Mouse (Mus musculus): Measurements from ENCODE around the gene Stk31.

DNA sequence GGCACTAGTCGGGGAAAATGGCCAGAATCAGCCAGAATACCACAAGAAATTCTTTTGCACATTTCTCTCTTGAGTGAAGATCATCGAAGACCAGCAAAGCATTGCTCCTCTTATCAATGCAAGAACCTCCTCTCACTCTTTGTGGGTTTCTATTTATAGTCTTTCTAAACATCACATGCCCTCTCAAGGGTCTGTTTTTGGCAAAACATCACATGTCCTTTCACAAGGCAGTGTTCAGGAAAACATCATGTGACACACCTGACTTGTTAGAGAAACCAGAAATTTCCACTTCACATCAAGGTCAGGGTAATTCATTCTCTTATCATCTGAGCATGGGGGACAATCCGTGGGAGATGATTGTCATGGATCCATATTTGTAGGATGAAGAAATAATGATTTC, 40.8 kb upstream of the Stk31 start:
- no peak for TF ChIP-seq EP300 (IDR thresholded peaks at IDR 0.05; ENCODE audit: low read depth in 1 of 2, low read length in 2 of 2)
- TF ChIP-seq ZMIZ1 (IDR thresholded peaks at IDR 0.05; ENCODE audit: low read depth, low read length): no peak
- no peak for TF ChIP-seq CTCF (IDR thresholded peaks at IDR 0.05 in 2 of 3, conservative IDR thresholded peaks at IDR 0.05 in 1 of 3; ENCODE audit: control insufficient read depth in 1 of 3, insufficient read depth in 1 of 3, low read depth in 2 of 3, low read length in 3 of 3, poor library complexity in 1 of 3, severe bottlenecking in 1 of 3)
- TF ChIP-seq ELF1 (IDR thresholded peaks at IDR 0.05; ENCODE audit: low read depth, low read length): no peak
- TF ChIP-seq CHD2 (IDR thresholded peaks at IDR 0.05; ENCODE audit: low read length): no peak
- TF ChIP-seq ZC3H11A (IDR thresholded peaks at IDR 0.05; ENCODE audit: low read depth, low read length): no peak
- no peak for TF ChIP-seq E2F4 (IDR thresholded peaks at IDR 0.05; ENCODE audit: borderline replicate concordance, low read depth, low read length)
- TF ChIP-seq GABPA (IDR thresholded peaks at IDR 0.05; ENCODE audit: low read depth, low read length): no peak
- TF ChIP-seq ZKSCAN1 (IDR thresholded peaks at IDR 0.05; ENCODE audit: low read depth, low read length): no peak
- TF ChIP-seq POLR2A (IDR thresholded peaks at IDR 0.05; ENCODE audit: control insufficient read depth in 1 of 2, insufficient read depth in 1 of 2, low read depth in 1 of 2, low read length in 2 of 2, poor library complexity in 1 of 2): no peak
- no peak for TF ChIP-seq KAT2A (conservative IDR thresholded peaks at IDR 0.05; ENCODE audit: low read depth, low read length)
- no peak for TF ChIP-seq MXI1 (IDR thresholded peaks at IDR 0.05; ENCODE audit: low read depth, low read length)
- TF ChIP-seq TCF12 (IDR thresholded peaks at IDR 0.05; ENCODE audit: low read depth, low read length): no peak
- TF ChIP-seq MAZ (IDR thresholded peaks at IDR 0.05; ENCODE audit: low read depth, low read length): no peak
